Mouse (Mus musculus) hindbrain, embryonic 13.5 days (tissue): ENCODE measurements around the gene Nucb1. TPM values are rescaled to one million over a fixed set of nuclear protein-coding genes. Genes with fewer than 3 reads are reported as not detected.
A peak's percentile ranks its signal among the peaks of the same experiment; 100 is the strongest.
"Not testable (repeated sequence)": the region's sequence is repeated elsewhere in the genome, so short reads cannot be mapped to it uniquely, and the experiment has no call there.

Source experiments
- ATAC-seq: fragments of 200-750 bp; cut with Nextera tagmentation; 2 replicates; pipeline ENCODE4 v1.8.0; 2017; ENCODE audit warnings: moderate TSS enrichment; ENCODE audit not compliant: low FRiP score
- H3K27ac ChIP-seq: fragments of 300-500 bp; sonication (generic); 2 replicates; pipeline ENCODE4 v1.5.1; 2015; ENCODE audit warnings: inconsistent platforms, mild to moderate bottlenecking, moderate library complexity
- H3K27me3 ChIP-seq: fragments of 300-500 bp; sonication (generic); 2 replicates; pipeline ENCODE4 v1.6.1; 2015; ENCODE audit warnings: mild to moderate bottlenecking, inconsistent platforms
- H3K36me3 ChIP-seq: fragments of 300-500 bp; sonication (generic); 2 replicates; pipeline ENCODE4 v1.6.1; 2015; ENCODE audit warnings: mild to moderate bottlenecking, inconsistent platforms
- H3K4me1 ChIP-seq: fragments of 300-500 bp; sonication (generic); replicated peaks from 2 replicates; pipeline ENCODE4 v1.6.1; 2015; ENCODE audit warnings: inconsistent platforms
- H3K4me2 ChIP-seq: fragments of 300-500 bp; sonication (generic); 2 replicates; pipeline ENCODE4 v1.6.1; 2015; ENCODE audit warnings: inconsistent platforms, mild to moderate bottlenecking, moderate library complexity
- H3K4me3 ChIP-seq: fragments of 300-500 bp; sonication (generic); 2 replicates; pipeline ENCODE4 v1.5.1; 2015; ENCODE audit warnings: mild to moderate bottlenecking, inconsistent platforms
- H3K9ac ChIP-seq: fragments of 300-500 bp; sonication (generic); 2 replicates; pipeline ENCODE4 v1.6.1; 2015; ENCODE audit warnings: mild to moderate bottlenecking, inconsistent platforms
- H3K9me3 ChIP-seq: fragments of 300-500 bp; sonication (generic); 2 replicates; pipeline ENCODE4 v1.6.1; 2016; ENCODE audit warnings: inconsistent platforms
- WGBS: fragments of 180-500 bp; shearing (Covaris S2); methylation state at CpG from one replicate; pipeline ENCODE4 v1.1.7; 2015; 5-methylcytosine and 5-hydroxymethylcytosine counted together
- polyA plus RNA-seq: library from polyadenylated mRNA; unstranded; fragments of >200 nt; fragmentation: Nextera tagmentation; extraction: Ambion mirVana; gene quantifications from 2 replicates; pipeline ENCODE4 v1.2.1, GENCODE M21; 2015

Nucb1 gene
- polyA plus RNA-seq, 1 experiment from 2014 or later = 121 TPM

- WGBS = 93% methylated on average over 1 of the region's 1 CpGs
- no peak for ATAC-seq
Observed at GRCm38 (mm10) chr7:45482166-45482565, 28.0 kb downstream of the Nucb1 start.

DNA sequence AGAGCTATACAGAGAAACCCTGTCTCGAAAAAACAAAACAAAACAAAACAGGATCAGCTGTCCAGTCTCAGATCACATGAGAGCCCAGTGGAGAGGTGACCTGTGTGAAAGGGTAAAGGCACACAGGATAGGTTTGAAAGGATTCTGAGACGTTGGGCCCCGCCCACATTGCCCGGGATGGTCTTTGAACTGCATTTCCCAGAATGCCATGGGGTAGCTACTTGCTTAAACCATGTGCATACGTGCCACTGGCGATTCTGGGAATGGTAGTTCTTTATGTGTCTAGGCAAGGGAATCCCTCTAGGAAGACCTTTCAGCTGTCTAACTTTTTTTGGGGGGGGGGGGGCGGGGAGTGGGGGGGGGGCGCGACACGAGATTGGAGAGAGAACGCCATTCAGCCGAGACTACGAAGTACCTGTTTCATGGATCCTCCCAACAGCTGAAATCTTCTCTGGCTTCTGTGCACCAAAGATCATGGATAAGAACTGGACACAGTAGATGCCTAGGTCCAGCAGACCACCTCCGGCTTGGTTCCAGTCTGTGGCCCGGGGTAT, 28.8 kb downstream of the Nucb1 start, which contains the start of gene Tulp2:
Tulp2 (plus strand) TSS at position 504 of the 554 bp plus-strand sequence.
- WGBS = 48% methylated on average over 15 of the region's 15 CpGs
- no peaks in the 10 kb centered on the region for H3K9me3 ChIP-seq
- H3K4me1 ChIP-seq = no peaks in the 10 kb centered on the region
- H3K9ac ChIP-seq = no peak within 1 kb of the TSS
- H3K27me3 ChIP-seq = no peaks in the 10 kb centered on the region
- H3K4me2 ChIP-seq = no peak within 1 kb of the TSS
- H3K4me3 ChIP-seq = no peak within 1 kb of the TSS
- no peak within 1 kb of the TSS for H3K27ac ChIP-seq
- ATAC-seq = peak; percentile 73
- no peaks in the 10 kb centered on the region for H3K36me3 ChIP-seq

More at GRCm38 (mm10) chr7:45482166-45482565, 28.0 kb downstream of the Nucb1 start:
- no peak overlapping the region for H3K4me3 ChIP-seq
- H3K27ac ChIP-seq = no peak overlapping the region
- no peaks in the 10 kb centered on the region for H3K36me3 ChIP-seq
- no peak overlapping the region for H3K9ac ChIP-seq
- no peaks in the 10 kb centered on the region for H3K27me3 ChIP-seq
- no peaks in the 10 kb centered on the region for H3K9me3 ChIP-seq
- no peak overlapping the region for H3K4me2 ChIP-seq
- no peaks in the 10 kb centered on the region for H3K4me1 ChIP-seq

GRCm38 (mm10) chr7:45480310-45480709, 29.9 kb downstream of the Nucb1 start:
- H3K36me3 ChIP-seq, H3K9ac ChIP-seq, H3K27me3 ChIP-seq, H3K4me3 ChIP-seq, H3K27ac ChIP-seq, ATAC-seq, H3K4me1 ChIP-seq, H3K9me3 ChIP-seq, H3K4me2 ChIP-seq: not testable (repeated sequence)
- 80% methylated on average over 4 of the region's 4 CpGs for WGBS

- Histone ChIP-seq H3K27ac (no peak overlapping the region), H3K4me1 (no peaks in the 10 kb centered on the region), H3K27me3 (no peaks in the 10 kb centered on the region), H3K4me3 (no peak overlapping the region), H3K9ac (no peak overlapping the region), H3K36me3 (no peaks in the 10 kb centered on the region), H3K4me2 (no peak overlapping the region), H3K9me3 (no peaks in the 10 kb centered on the region)
- ATAC-seq = no peak
- 98% methylated on average over 7 of the region's 7 CpGs for WGBS
Observed at GRCm38 (mm10) chr7:45478774-45479173, 31.4 kb downstream of the Nucb1 start.

DNA sequence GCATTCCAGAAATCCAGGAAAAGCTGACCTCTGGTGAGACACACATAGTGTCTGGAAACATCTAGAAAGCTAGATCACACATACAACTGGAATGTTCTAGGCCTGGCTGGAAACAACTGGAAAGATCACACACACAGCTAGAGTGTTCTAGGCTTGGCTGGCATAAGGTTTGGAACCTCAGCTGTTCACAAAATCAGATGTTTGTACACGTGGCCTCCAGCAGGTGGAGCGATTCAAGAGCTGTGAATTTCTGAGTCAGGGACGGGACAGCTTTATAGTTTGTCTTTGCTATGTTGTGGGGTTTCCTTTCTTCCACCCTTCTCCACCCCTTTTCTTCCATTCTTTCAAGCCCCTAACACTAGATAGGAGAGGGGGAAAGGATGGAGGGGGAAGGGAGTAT, 33.2 kb downstream of the Nucb1 start:
- 14% methylated on average over 3 of the region's 3 CpGs for WGBS
- Histone ChIP-seq H3K27ac (no peak overlapping the region), H3K36me3 (no peaks in the 10 kb centered on the region), H3K9ac (no peak overlapping the region), H3K4me2 (no peak overlapping the region), H3K9me3 (no peaks in the 10 kb centered on the region), H3K4me3 (no peak overlapping the region), H3K27me3 (no peaks in the 10 kb centered on the region), H3K4me1 (no peaks in the 10 kb centered on the region)
- no peak for ATAC-seq

DNA sequence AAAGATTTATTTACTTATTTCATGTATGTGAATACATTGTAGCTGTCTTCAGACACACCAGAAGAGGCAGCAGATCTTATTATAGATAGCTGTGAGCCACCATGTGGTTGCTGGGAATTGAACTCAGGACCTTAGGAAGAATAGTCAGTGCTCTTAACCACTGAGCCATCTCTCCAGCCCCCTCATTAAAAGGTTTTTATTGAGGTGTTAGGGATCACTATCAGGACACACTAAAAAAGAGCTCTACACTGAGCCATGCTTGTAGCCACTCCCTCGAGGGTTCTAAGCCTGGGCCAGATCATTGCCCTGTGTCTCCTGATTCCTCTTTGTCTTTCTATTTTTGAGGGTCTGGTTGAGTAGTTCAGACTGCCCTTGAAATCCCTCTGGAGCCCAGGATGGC, 33.8 kb downstream of the Nucb1 start:
- Histone ChIP-seq H3K27ac (no peak overlapping the region), H3K4me3 (no peak overlapping the region), H3K9me3 (no peaks in the 10 kb centered on the region), H3K27me3 (no peaks in the 10 kb centered on the region), H3K4me1 (no peaks in the 10 kb centered on the region), H3K9ac (no peak overlapping the region), H3K4me2 (no peak overlapping the region), H3K36me3 (no peaks in the 10 kb centered on the region)
- WGBS = 64% methylated on average over 1 of the region's 1 CpGs
- no peak for ATAC-seq

- no peaks in the 10 kb centered on the region for H3K9me3 ChIP-seq
- 73% methylated on average over 16 of the region's 16 CpGs for WGBS
- peak overlapping the region; percentile 19; the same call in 1 of the 2 replicates for H3K9ac ChIP-seq
- H3K36me3 ChIP-seq = no peaks in the 10 kb centered on the region
- 0 out of 2 replicates have a peak overlapping the region, but pooled peaks have one; percentile 21 for H3K4me2 ChIP-seq
- H3K4me1 ChIP-seq = no peaks in the 10 kb centered on the region
- H3K27ac ChIP-seq = no peak overlapping the region
- ATAC-seq = no peak
- no peak overlapping the region for H3K4me3 ChIP-seq
- H3K27me3 ChIP-seq = no peaks in the 10 kb centered on the region
Observed at GRCm38 (mm10) chr7:45475291-45475969, 34.8 kb downstream of the Nucb1 start.

DNA sequence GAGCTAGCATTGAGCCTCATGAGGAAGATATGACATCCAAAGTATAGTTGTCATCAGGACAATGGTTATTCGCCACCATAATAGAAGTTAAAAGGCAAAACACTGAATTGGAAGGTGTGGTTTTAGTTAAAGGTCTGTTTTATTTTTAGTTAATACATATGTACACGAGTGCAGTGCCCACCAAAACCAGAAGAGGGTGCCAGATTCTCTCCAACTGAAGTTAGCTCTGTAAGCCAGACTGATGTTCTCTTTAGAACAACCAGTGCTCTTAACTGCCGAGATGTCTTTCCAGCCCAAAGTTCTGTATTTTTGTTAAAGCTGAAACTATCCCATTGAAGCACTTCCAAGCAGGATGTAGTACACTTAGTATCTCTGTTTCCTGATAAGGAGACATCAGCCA, 39.3 kb downstream of the Nucb1 start:
- Histone ChIP-seq H3K4me1 (peaks cover 8% of the 10 kb centered on the region), H3K36me3 (no peaks in the 10 kb centered on the region), H3K4me3 (no peak overlapping the region), H3K4me2 (no peak overlapping the region), H3K27ac (no peak overlapping the region), H3K27me3 (no peaks in the 10 kb centered on the region), H3K9me3 (no peaks in the 10 kb centered on the region), H3K9ac (no peak overlapping the region)
- 15% methylated on average over 3 of the region's 3 CpGs for WGBS
- no peak for ATAC-seq

DNA sequence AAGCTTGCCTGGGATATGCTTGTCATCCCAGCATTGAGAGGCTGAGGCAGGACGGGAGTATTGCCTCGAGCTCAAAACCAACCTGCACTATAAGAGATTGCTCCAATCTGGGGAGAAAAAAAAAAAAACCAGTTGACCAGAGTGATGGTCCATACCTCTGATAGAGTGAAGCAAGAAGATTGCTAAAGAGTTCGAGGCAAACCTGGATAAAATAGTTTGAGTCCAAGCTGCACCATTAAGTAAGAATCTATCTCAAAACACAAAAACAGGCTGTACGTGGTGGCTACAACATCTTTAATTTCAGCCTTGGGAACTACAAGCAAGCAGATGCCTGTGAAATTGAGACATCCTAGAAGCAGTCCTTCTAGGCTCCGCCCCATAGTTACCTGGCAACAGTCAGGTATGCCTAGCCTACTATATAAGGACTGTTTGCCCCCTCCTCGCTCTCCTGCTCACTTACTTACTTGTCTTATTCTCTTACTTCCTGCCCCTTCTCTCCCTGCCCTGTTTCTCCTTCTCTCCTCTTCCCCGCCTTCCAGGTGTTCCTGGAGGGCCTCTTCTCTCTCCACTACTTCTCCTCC, 43.0 kb downstream of the Nucb1 start:
- Histone ChIP-seq H3K9ac (peak overlapping the region; percentile 58; the same call in 1 of the 2 replicates), H3K36me3 (peaks cover 33% of the 10 kb centered on the region), H3K9me3 (no peaks in the 10 kb centered on the region), H3K4me2 (peak overlapping the region; percentile 96), H3K4me3 (peak overlapping the region; percentile 78), H3K27me3 (no peaks in the 10 kb centered on the region), H3K27ac (no peak overlapping the region), H3K4me1 (peaks cover 26% of the 10 kb centered on the region)
- ATAC-seq = no peak; the same call in 1 of the 2 replicates
- 37% methylated on average over 7 of the region's 7 CpGs for WGBS

DNA sequence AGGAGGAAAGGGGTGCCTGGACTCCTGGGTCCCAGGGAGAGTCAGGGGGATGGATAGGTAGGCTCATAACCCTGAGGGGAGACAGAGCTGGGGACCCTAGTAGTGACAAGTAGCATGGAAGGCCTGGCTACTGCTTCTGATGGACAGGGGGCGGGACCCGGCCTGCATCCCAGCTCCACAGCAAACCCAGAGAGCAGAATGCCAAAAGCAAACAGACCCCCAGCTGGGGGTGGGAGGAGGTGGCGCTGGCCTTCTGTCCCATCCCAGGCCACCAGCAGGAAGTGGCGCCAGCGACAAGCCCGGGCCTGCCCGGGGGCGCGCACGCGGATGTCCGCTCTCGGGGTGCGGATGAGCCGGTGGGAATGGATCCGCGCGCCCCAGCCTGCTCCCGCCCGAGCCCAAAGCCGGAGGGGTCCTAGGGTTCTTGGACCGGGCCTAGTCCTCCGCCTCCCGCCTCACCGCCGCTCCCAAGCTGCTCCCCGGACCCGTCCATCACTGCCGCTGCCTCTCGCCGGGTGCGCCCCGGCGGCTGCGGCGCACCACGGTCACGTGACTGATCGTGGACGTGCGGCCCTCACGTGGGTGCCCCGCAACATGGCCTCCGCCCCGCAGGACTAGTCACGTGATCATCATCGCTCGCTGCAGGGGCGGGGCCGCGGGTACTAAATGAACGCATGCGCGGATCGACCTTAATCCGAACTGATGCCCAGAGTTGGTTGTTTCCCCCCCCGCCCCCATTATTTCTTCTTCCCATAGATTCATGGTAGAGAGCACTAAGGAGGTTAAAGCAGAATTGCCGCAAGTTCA, 43.7 kb downstream of the Nucb1 start, which contains the start of gene Bax:
Bax (minus strand) TSS at position 616 of the 807 bp plus-strand sequence.
- Histone ChIP-seq H3K27me3 (no peaks in the 10 kb centered on the region), H3K9me3 (no peaks in the 10 kb centered on the region), H3K36me3 (peaks cover 33% of the 10 kb centered on the region), H3K4me1 (peaks cover 31% of the 10 kb centered on the region), H3K4me3 (peak within 1 kb of the TSS; percentile 78), H3K27ac (peak within 1 kb of the TSS; percentile 85), H3K4me2 (peak within 1 kb of the TSS; percentile 96), H3K9ac (peak within 1 kb of the TSS; percentile 98)
- WGBS = under 1% methylated on average over 41 of the region's 58 CpGs
- ATAC-seq = peak; percentile 79

DNA sequence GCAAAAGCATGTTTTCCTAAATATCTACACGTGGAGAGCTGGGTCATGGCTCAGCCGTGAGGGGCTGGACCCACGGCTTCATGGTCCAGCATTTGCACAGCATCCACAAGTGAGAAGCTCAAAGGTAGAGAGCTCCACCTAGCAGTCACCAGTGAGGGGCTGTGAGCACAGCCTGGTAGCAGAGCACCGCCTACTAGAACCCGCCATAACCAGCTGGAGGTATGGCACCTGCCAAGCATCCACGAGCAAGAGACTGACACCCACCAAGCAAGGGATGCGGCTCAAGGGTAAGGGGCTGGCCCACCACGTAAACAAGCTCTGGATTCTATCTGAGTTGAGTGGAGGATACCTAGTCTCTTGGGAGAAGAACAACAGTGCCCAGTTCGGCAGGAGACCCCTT, 44.7 kb downstream of the Nucb1 start:
- H3K27me3 ChIP-seq = no peaks in the 10 kb centered on the region
- 77% methylated on average over 9 of the region's 9 CpGs for WGBS
- 0 out of 2 replicates have a peak, but pooled peaks have one; percentile 3 for ATAC-seq

GRCm38 (mm10) chr7:45465112-45465511, 45.1 kb downstream of the Nucb1 start:
- no peaks in the 10 kb centered on the region for H3K9me3 ChIP-seq
- WGBS = 95% methylated on average over 12 of the region's 12 CpGs
- H3K4me3 ChIP-seq = 0 out of 2 replicates have a peak overlapping the region, but pooled peaks have one; percentile 78
- H3K27me3 ChIP-seq = no peaks in the 10 kb centered on the region
- peaks cover 43% of the 10 kb centered on the region for H3K4me1 ChIP-seq
- ATAC-seq = no peak
- 0 out of 2 replicates have a peak overlapping the region, but pooled peaks have one; percentile 98 for H3K9ac ChIP-seq
- H3K27ac ChIP-seq = no peak overlapping the region
- H3K36me3 ChIP-seq = peaks cover 33% of the 10 kb centered on the region
- H3K4me2 ChIP-seq = peak overlapping the region; percentile 96; the same call in 1 of the 2 replicates

More for the DNA sequence above, 44.7 kb downstream of the Nucb1 start:
- peak overlapping the region; percentile 96 for H3K4me2 ChIP-seq
- H3K27ac ChIP-seq = no peak overlapping the region
- H3K9me3 ChIP-seq = no peaks in the 10 kb centered on the region
- H3K9ac ChIP-seq = peak overlapping the region; percentile 98
- H3K4me1 ChIP-seq = peaks cover 39% of the 10 kb centered on the region
- peak overlapping the region; percentile 78 for H3K4me3 ChIP-seq
- H3K36me3 ChIP-seq = peaks cover 33% of the 10 kb centered on the region
